Mouse (Mus musculus) C2C12 (cell line): ENCODE results near the gene Klhl26. TPM values are rescaled to one million over a fixed set of nuclear protein-coding genes. Genes with fewer than 3 reads are reported as not detected.

ENCODE experiments used
- H3K27me3 ChIP-seq: one replicate; pipeline ENCODE4 v1.6.1; 2011; ENCODE audit not compliant: control insufficient read depth, insufficient read depth, insufficient read length
- H3K36me3 ChIP-seq: one replicate; pipeline ENCODE4 v1.6.1; 2011; ENCODE audit not compliant: control insufficient read depth, insufficient read depth
- H3K4me3 ChIP-seq: one replicate; pipeline ENCODE4 v1.5.1; 2011; ENCODE audit warnings: mild to moderate bottlenecking, control low read depth; ENCODE audit not compliant: poor library complexity, insufficient read depth, severe bottlenecking
- H3K79me2 ChIP-seq: one replicate; pipeline ENCODE4 v1.6.1; 2011; ENCODE audit not compliant: control insufficient read depth, insufficient read depth
- H3K79me3 ChIP-seq: one replicate; pipeline ENCODE4 v1.6.1; 2011; ENCODE audit warnings: low read depth, control low read depth
- H3ac ChIP-seq: one replicate; pipeline ENCODE3; 2011; ENCODE audit warnings: low read depth; ENCODE audit not compliant: control insufficient read depth, insufficient read length
- CEBPB ChIP-seq: IDR thresholded peaks from one replicate; pipeline ENCODE4 v1.6.1; 2011; ENCODE audit warnings: low read depth, mild to moderate bottlenecking, control low read depth, moderate library complexity
- CTCF ChIP-seq: IDR thresholded peaks from one replicate; pipeline ENCODE4 v1.5.1; 2011; ENCODE audit not compliant: control insufficient read depth, insufficient read depth, insufficient read length
- FOSL1 ChIP-seq: IDR thresholded peaks from one replicate; pipeline ENCODE4 v1.8.0; 2011; ENCODE audit warnings: mild to moderate bottlenecking, low read length; ENCODE audit not compliant: poor library complexity, insufficient read depth, severe bottlenecking
- MAX ChIP-seq: IDR thresholded peaks from one replicate; pipeline ENCODE4 v1.6.1; 2011; ENCODE audit warnings: mild to moderate bottlenecking, control low read depth
- MYOD1 ChIP-seq: IDR thresholded peaks from one replicate; pipeline ENCODE4 v1.6.1; 2011; ENCODE audit warnings: low read depth; ENCODE audit not compliant: control insufficient read depth, insufficient read length
- MYOG ChIP-seq: IDR thresholded peaks from one replicate; pipeline ENCODE4 v1.6.1; 2011; ENCODE audit not compliant: control insufficient read depth, insufficient read length; ENCODE audit errors: extremely low read depth
- USF1 ChIP-seq: IDR thresholded peaks from one replicate; pipeline ENCODE4 v1.6.1; 2011; ENCODE audit warnings: low read depth, mild to moderate bottlenecking, control low read depth, moderate library complexity
- polyA plus RNA-seq: library from polyadenylated mRNA; unstranded; fragments of >200 nt; fragmentation: generic; extraction: Trizol; gene quantifications from one replicate; pipeline ENCODE4 v1.2.1, GENCODE M21; 2012; ENCODE audit warnings: missing spikeins

The Klhl26 gene
- polyA plus RNA-seq, 1 experiment, result 34.4 TPM

DNA sequence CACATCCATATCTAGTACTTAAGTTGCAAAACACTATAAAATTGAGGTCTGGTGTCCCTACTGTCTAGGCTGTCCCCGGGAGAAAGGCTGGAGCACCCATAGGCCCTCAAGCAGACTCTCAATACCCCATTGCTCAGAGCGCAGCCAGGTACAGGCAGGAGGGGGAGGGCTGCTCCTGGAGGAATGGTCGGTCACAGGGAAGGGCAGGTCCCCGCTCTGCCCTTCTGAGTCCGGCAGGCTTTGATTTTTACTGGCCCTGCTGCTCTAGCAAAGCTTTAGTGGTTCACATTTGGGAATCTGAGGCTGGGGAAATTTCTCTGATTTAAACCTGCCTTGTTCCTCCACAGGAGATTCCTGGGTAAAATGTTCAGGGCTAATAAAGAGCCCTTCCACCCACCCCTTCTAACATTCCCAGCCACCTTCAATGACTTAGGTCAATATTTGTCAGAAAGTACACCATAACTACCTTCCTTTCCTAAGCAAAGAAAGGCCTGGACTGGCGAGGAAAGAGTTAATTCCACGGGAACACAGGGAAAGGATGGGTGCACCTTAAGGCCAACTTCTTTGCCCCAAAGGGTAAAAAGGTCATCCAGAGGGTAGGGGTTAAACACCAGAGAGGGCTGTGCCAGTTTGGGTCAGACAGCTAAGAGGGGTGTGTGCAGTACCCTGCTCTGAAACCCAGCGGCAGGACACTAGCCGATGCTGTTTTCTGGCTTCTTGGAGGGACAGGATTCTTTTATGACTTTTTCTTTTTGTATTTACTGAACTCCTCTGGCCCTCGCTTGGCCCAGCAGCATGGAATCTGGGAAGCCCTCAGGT lies 13.5 kb upstream of the Klhl26 start:
- TF ChIP-seq MYOG (no peak), MAX (no peak)
- no peak overlapping the region for H3K4me3 ChIP-seq
- H3K27me3 ChIP-seq, result no peaks in the 10 kb centered on the region
- H3ac ChIP-seq, result no peak overlapping the region
- H3K36me3 ChIP-seq, result no peaks in the 10 kb centered on the region
- peaks cover 20% of the 10 kb centered on the region for H3K79me2 ChIP-seq
- peaks cover 7% of the 10 kb centered on the region for H3K79me3 ChIP-seq

DNA sequence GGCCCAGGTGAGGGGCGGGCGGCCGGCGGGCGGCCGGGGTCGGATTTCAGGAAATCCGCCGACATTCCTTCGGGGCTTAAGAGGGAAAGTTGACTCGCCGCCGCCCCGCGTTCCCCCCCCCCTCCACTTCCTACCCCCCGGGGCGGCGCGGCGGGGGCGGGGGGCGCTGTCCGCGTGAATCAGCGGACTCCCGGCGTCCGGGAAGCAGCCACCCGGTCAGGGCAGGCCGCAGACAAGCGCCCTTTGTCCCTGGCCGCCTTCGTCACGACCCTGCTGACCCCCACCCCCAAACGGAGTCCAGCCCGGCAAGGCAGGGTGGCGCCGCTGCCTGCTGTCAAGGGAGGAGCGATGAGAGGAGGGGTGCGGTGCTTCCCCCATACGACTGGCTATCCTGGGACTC lies 12.8 kb upstream of the Klhl26 start:
- H3K27me3 ChIP-seq, result no peaks in the 10 kb centered on the region

DNA sequence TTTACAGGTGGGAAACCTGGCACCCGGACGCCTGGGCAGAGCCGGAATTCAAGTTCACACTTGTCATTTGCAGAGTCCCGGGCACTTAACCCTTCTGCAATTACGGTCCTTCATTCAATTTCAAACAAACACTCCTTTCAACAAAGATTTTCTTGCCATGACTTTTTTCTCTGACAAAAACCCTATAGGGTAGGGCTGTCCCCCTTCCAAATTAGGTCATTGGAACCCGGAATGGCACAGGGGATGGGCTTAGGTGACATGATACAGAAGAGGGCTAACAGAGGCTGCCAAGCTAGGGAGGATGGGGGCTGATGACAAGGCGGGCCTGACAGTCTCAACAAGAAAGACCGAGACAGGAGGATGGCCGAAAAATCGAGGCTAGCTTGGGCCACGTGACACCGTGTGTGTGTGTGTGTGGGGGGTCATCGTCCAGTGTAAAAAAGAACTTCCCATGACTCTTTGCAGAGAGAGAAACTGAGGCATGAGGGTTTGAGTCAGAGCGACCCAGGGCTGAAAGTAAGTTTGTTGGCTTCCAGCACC lies 12.2 kb upstream of the Klhl26 start:
- H3ac ChIP-seq, result no peak overlapping the region
- H3K4me3 ChIP-seq, result no peak overlapping the region
- no peaks in the 10 kb centered on the region for H3K36me3 ChIP-seq
- TF ChIP-seq MAX, result no peak
- no peak for TF ChIP-seq CEBPB
- no peak for TF ChIP-seq MYOD1
- TF ChIP-seq CTCF, result no peak
- TF ChIP-seq USF1, result peak; percentile 23
- TF ChIP-seq FOSL1, result no peak
- H3K79me3 ChIP-seq, result peaks cover 1% of the 10 kb centered on the region
- peaks cover 8% of the 10 kb centered on the region for H3K79me2 ChIP-seq
- no peaks in the 10 kb centered on the region for H3K27me3 ChIP-seq

More for the DNA sequence above, 12.8 kb upstream of the Klhl26 start:
- TF ChIP-seq MYOG, result no peak
- TF ChIP-seq MYOD1, result no peak
- no peak for TF ChIP-seq CTCF
- no peak for TF ChIP-seq MAX
- TF ChIP-seq CEBPB, result no peak
- H3K4me3 ChIP-seq, result no peak overlapping the region
- peaks cover 4% of the 10 kb centered on the region for H3K79me3 ChIP-seq
- peaks cover 13% of the 10 kb centered on the region for H3K79me2 ChIP-seq
- H3ac ChIP-seq, result peak overlapping the region; percentile 34
- no peaks in the 10 kb centered on the region for H3K36me3 ChIP-seq

GRCm38 (mm10) chr8:70487993-70488796 lies 11.4 kb upstream of the Klhl26 start:
- Histone ChIP-seq H3K79me3 (no peaks in the 10 kb centered on the region), H3K4me3 (no peak overlapping the region), H3ac (no peak overlapping the region), H3K27me3 (no peaks in the 10 kb centered on the region), H3K36me3 (no peaks in the 10 kb centered on the region), H3K79me2 (no peaks in the 10 kb centered on the region)
- TF ChIP-seq MAX (no peak), MYOD1 (no peak), USF1 (no peak), CTCF (no peak), FOSL1 (no peak), MYOG (no peak), CEBPB (no peak)

DNA sequence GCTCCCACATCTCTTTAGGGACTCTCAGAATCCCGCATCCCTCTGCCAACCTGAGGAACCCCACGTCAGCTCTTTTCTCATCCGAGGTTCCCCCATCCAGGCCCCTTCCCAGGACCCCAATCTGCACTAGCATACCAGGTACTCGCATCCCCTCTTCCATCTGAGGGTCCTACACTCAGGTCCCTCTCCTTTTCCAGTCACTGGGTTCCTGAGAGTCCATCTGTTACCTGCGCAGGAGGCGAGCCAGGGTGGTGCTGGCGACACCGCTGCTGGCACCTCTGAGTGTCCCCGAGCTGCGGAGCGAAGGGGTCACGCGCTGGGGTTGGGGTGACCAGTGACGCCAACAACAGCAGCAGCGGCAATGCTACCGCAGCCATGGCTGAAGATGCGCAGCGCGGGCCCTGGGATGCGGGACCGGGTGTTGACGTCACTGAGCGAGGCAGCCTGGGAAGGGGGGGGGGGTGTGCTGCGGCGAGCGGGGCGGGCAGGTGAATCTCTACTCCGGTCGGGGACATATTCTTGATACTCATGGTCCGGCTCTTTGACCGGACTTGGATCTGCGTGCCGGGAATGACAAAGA lies 10.3 kb upstream of the Klhl26 start, which contains the start of gene Tmem59l:
Gene Tmem59l (minus strand): TSS at position 418 of the 580 bp plus-strand sequence.
- H3K27me3 ChIP-seq, result no peaks in the 10 kb centered on the region
- TF ChIP-seq MYOD1, result no peak
- TF ChIP-seq MYOG, result no peak
- TF ChIP-seq USF1, result no peak
- TF ChIP-seq CTCF, result no peak
- TF ChIP-seq FOSL1, result no peak
- TF ChIP-seq MAX, result no peak
- no peak within 1 kb of the TSS for H3ac ChIP-seq
- H3K4me3 ChIP-seq, result no peak within 1 kb of the TSS
- H3K36me3 ChIP-seq, result no peaks in the 10 kb centered on the region
- no peaks in the 10 kb centered on the region for H3K79me2 ChIP-seq
- H3K79me3 ChIP-seq, result no peaks in the 10 kb centered on the region
